Mouse (Mus musculus): ENCODE data around the gene Zmiz1. TPM values are rescaled to one million over a fixed set of nuclear protein-coding genes. Genes with fewer than 3 reads are reported as not detected.

The Zmiz1 gene
- polyA plus RNA-seq, 1 experiment from 2014 or later, result 70.0 TPM

GRCm38 (mm10) chr14:25538522-25538921 lies 79.5 kb downstream of the Zmiz1 start:
- Histone ChIP-seq H3K36me3 (replicated peaks; ENCODE audit: control insufficient read depth, insufficient read depth) (peaks cover 30% of the 10 kb centered on the region), H3K27me3 (ENCODE audit: control insufficient read depth, insufficient read depth, low read length) (no peaks in the 10 kb centered on the region), H3K4me1 (replicated peaks; ENCODE audit: control insufficient read depth, insufficient read depth, low read length) (peaks cover 12% of the 10 kb centered on the region), H3K4me2 (replicated peaks) (no peak overlapping the region), H3K9me3 (ENCODE audit: control insufficient read depth, low read length) (no peaks in the 10 kb centered on the region), H3K27ac (no peak overlapping the region), H3K4me3 (replicated peaks; ENCODE audit: low read length) (no peak overlapping the region), H3K9ac (no peak overlapping the region)
- DNase-seq (ENCODE audit: low spot score) (no peak), ATAC-seq (ENCODE audit: low FRiP score) (no peak)
- 83% methylated on average over 2 of the region's 2 CpGs for WGBS

GRCm38 (mm10) chr14:25539493-25540116 lies 80.6 kb downstream of the Zmiz1 start:
- H3K27ac ChIP-seq, result no peak overlapping the region
- WGBS, result 81% methylated on average over 10 of the region's 10 CpGs
- ATAC-seq (ENCODE audit: low FRiP score) (no peak), DNase-seq (ENCODE audit: low spot score) (no peak)
- H3K4me3 ChIP-seq (replicated peaks; ENCODE audit: low read length), result no peak overlapping the region
- H3K36me3 ChIP-seq (replicated peaks; ENCODE audit: control insufficient read depth, insufficient read depth), result peaks cover 30% of the 10 kb centered on the region
- H3K9me3 ChIP-seq (ENCODE audit: control insufficient read depth, low read length), result no peaks in the 10 kb centered on the region
- no peak overlapping the region for H3K4me2 ChIP-seq (replicated peaks)
- H3K4me1 ChIP-seq (replicated peaks; ENCODE audit: control insufficient read depth, insufficient read depth, low read length), result peaks cover 8% of the 10 kb centered on the region
- H3K27me3 ChIP-seq (ENCODE audit: control insufficient read depth, insufficient read depth, low read length), result no peaks in the 10 kb centered on the region
- no peak overlapping the region for H3K9ac ChIP-seq

DNA sequence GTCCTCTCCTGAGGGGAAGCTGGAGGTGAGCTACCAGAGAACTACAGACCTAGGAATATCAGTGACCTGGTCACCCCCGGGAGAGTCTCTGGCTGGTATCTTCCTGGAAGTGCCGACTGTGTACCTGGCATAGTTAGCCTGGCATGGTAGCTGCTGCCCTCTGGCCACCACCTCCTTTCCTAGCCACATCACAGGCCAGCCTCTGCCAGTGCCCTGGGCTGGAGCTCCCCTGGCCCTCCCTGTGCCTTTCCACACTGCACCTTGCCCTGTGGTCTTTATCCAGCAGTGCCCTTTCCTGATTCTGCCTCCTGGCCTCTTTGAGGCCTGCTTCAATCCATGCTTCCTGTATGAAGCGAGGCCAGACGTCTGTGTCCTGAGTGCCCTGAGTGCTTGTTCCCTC lies 81.2 kb downstream of the Zmiz1 start:
- DNase-seq (ENCODE audit: low spot score), result no peak
- Histone ChIP-seq H3K27me3 (ENCODE audit: control insufficient read depth, insufficient read depth, low read length) (no peaks in the 10 kb centered on the region), H3K36me3 (replicated peaks; ENCODE audit: control insufficient read depth, insufficient read depth) (peaks cover 30% of the 10 kb centered on the region), H3K4me2 (replicated peaks) (no peak overlapping the region), H3K9ac (no peak overlapping the region), H3K4me3 (replicated peaks; ENCODE audit: low read length) (no peak overlapping the region), H3K27ac (no peak overlapping the region), H3K9me3 (ENCODE audit: control insufficient read depth, low read length) (no peaks in the 10 kb centered on the region), H3K4me1 (replicated peaks; ENCODE audit: control insufficient read depth, insufficient read depth, low read length) (peaks cover 8% of the 10 kb centered on the region)
- WGBS, result 82% methylated on average over 4 of the region's 4 CpGs
- no peak for ATAC-seq (ENCODE audit: low FRiP score)

DNA sequence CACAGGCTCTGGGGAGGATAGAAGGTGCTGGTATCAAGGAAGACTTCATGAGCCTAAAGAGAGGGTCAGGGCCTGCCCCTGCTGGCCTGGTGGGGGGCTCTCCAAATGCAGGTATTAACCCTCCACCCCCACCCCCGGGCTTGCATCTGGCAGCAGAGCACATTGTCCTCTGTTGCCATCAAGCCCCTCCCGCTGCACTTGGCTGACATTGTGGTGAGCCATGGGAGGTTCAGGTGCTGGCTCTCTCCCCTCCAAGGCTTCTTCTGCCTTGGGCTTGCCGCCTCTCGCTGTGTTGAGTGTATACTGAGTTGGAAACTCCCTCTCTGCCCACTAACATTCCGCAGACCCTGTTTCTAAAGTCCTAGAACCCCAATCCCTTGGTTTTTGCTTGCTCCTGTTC lies 82.2 kb downstream of the Zmiz1 start:
- ATAC-seq (ENCODE audit: low FRiP score), result no peak
- H3K36me3 ChIP-seq (replicated peaks; ENCODE audit: control insufficient read depth, insufficient read depth), result peaks cover 34% of the 10 kb centered on the region
- DNase-seq (ENCODE audit: low spot score), result no peak
- H3K4me3 ChIP-seq (replicated peaks; ENCODE audit: low read length), result no peak overlapping the region
- H3K9ac ChIP-seq, result no peak overlapping the region
- 80% methylated on average over 5 of the region's 5 CpGs for WGBS
- H3K4me1 ChIP-seq (replicated peaks; ENCODE audit: control insufficient read depth, insufficient read depth, low read length), result peaks cover 11% of the 10 kb centered on the region
- H3K9me3 ChIP-seq (ENCODE audit: control insufficient read depth, low read length), result no peaks in the 10 kb centered on the region
- H3K4me2 ChIP-seq (replicated peaks), result no peak overlapping the region
- H3K27ac ChIP-seq, result no peak overlapping the region
- H3K27me3 ChIP-seq (ENCODE audit: control insufficient read depth, insufficient read depth, low read length), result no peaks in the 10 kb centered on the region

DNA sequence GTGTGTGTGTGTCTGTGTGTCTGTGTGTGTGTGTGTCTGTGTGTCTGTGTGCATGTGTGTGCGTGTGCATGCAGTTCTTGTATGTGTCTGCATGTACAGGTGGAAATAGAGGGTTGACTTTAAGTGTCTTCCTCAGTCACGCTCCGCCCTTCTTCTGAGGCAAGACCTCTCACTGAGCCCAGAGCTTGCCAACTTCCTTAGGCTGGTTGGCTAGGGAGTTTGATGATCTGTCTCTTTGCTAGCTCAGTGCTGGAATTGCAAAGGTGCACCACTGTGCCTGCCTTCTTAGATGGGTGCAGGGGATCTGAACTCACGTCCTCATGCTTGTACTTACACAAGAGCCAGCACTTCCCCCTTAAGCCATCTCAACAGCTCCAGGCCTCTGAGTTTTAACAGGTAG lies 84.1 kb downstream of the Zmiz1 start:
- Histone ChIP-seq H3K9ac (no peak overlapping the region), H3K9me3 (ENCODE audit: control insufficient read depth, low read length) (no peaks in the 10 kb centered on the region), H3K27ac (no peak overlapping the region), H3K4me2 (replicated peaks) (no peak overlapping the region), H3K27me3 (ENCODE audit: control insufficient read depth, insufficient read depth, low read length) (no peaks in the 10 kb centered on the region), H3K4me3 (replicated peaks; ENCODE audit: low read length) (no peak overlapping the region), H3K4me1 (replicated peaks; ENCODE audit: control insufficient read depth, insufficient read depth, low read length) (peaks cover 25% of the 10 kb centered on the region), H3K36me3 (replicated peaks; ENCODE audit: control insufficient read depth, insufficient read depth) (peaks cover 40% of the 10 kb centered on the region)
- no peak for DNase-seq (ENCODE audit: low spot score)
- 96% methylated on average over 4 of the region's 4 CpGs for WGBS
- ATAC-seq (ENCODE audit: low FRiP score), result no peak

DNA sequence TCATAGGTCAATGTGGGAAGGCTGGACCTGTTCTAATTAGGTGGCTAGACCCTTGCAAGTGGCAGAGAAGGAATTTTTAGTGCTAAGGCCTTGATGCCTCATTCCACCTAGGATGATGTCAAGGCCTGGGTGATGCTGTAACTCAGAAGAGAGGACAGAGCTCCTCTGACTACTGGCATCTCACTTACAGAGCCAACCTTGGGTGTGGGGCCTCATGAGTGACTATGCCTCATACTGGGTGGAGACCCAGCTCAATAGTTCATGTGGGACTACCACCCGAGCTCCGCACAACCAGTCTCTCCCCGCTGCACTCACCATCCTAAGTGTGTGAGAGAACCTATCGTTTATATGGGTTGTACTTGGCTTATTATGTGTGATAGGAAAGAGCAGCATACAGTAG lies 84.9 kb downstream of the Zmiz1 start:
- 91% methylated on average over 4 of the region's 4 CpGs for WGBS
- ATAC-seq (ENCODE audit: low FRiP score), result no peak

DNA sequence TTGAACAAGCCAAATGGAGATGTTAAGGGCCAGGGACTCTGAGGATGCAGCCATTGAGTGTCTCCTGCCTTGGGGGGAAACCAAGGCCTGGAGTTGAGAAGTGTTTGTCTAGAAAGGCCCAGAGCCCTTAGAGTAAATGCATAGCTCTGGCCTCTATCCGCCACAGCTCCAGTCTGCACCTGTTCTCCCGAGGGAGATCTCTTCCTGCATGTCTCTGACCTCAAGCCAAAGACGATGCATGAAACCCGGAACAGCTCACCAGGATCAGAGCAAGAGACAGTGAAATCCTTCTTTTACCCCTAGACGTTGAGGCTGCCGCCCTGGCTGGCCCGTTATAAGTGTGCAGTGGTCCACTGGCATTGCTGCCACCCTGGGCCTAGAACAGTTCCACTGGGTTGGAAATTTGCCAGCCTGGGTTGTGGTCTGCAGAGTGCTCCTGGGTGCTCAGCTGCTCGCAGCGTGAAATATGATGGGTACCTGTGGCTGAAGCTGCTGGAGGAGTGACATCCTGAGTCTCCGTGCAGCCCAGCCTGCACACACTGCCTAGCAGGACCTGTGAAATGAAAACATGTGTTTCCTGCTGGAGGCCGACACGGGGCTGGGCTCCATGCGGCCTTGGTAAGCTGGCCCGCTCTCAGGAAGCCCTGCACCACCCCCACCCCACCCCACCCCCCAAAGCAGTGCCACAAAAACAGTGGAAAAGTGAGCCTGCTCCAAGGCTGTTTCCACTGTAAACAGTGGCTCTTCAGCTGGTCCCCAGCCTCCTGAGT lies 88.1 kb downstream of the Zmiz1 start:
- Histone ChIP-seq H3K9me3 (ENCODE audit: control insufficient read depth, low read length) (no peaks in the 10 kb centered on the region), H3K9ac (no peak overlapping the region), H3K4me2 (replicated peaks) (no peak overlapping the region), H3K36me3 (replicated peaks; ENCODE audit: control insufficient read depth, insufficient read depth) (peaks cover 21% of the 10 kb centered on the region), H3K4me3 (replicated peaks; ENCODE audit: low read length) (no peak overlapping the region), H3K27me3 (ENCODE audit: control insufficient read depth, insufficient read depth, low read length) (no peaks in the 10 kb centered on the region), H3K27ac (peak overlapping the region; percentile 88), H3K4me1 (replicated peaks; ENCODE audit: control insufficient read depth, insufficient read depth, low read length) (peaks cover 53% of the 10 kb centered on the region)
- ATAC-seq (ENCODE audit: low FRiP score) (no peak), DNase-seq (ENCODE audit: low spot score) (no peak)
- WGBS, result 51% methylated on average over 14 of the region's 14 CpGs

More for the DNA sequence above, 84.9 kb downstream of the Zmiz1 start:
- no peak overlapping the region for H3K27ac ChIP-seq
- no peak overlapping the region for H3K4me2 ChIP-seq (replicated peaks)
- H3K27me3 ChIP-seq (ENCODE audit: control insufficient read depth, insufficient read depth, low read length), result no peaks in the 10 kb centered on the region
- DNase-seq (ENCODE audit: low spot score), result no peak
- H3K4me3 ChIP-seq (replicated peaks; ENCODE audit: low read length), result no peak overlapping the region
- no peaks in the 10 kb centered on the region for H3K9me3 ChIP-seq (ENCODE audit: control insufficient read depth, low read length)
- no peak overlapping the region for H3K9ac ChIP-seq
- H3K36me3 ChIP-seq (replicated peaks; ENCODE audit: control insufficient read depth, insufficient read depth), result peaks cover 38% of the 10 kb centered on the region
- H3K4me1 ChIP-seq (replicated peaks; ENCODE audit: control insufficient read depth, insufficient read depth, low read length), result peaks cover 33% of the 10 kb centered on the region

GRCm38 (mm10) chr14:25547882-25548281 lies 88.9 kb downstream of the Zmiz1 start:
- H3K27me3 ChIP-seq (ENCODE audit: control insufficient read depth, insufficient read depth, low read length), result no peaks in the 10 kb centered on the region
- WGBS, result 77% methylated on average over 9 of the region's 9 CpGs
- peaks cover 53% of the 10 kb centered on the region for H3K4me1 ChIP-seq (replicated peaks; ENCODE audit: control insufficient read depth, insufficient read depth, low read length)
- H3K9ac ChIP-seq, result no peak overlapping the region
- no peak overlapping the region for H3K4me3 ChIP-seq (replicated peaks; ENCODE audit: low read length)
- DNase-seq (ENCODE audit: low spot score) (no peak), ATAC-seq (ENCODE audit: low FRiP score) (no peak)
- no peaks in the 10 kb centered on the region for H3K9me3 ChIP-seq (ENCODE audit: control insufficient read depth, low read length)
- H3K27ac ChIP-seq, result peak overlapping the region; percentile 88
- H3K36me3 ChIP-seq (replicated peaks; ENCODE audit: control insufficient read depth, insufficient read depth), result peaks cover 21% of the 10 kb centered on the region
- no peak overlapping the region for H3K4me2 ChIP-seq (replicated peaks)

DNA sequence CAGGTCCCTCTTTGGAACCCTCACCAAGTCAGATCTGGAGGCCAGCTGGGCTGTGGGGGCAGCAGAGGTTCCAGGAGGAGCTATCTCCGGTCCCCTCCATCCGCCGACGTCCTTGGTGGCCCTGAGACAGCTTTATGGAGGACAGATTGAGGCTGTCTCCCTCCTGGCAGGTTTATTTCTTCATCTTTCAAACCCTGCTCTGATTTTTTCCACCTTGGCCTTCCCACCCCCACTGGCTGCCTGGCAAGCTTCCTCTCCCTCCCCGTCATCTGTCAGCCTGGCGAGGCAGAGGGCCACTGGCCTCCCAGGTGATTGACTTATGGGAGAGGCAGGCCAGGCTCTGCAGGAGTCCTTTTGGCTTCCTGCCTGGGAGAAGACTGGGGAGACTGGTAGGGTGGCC lies 89.7 kb downstream of the Zmiz1 start:
- ATAC-seq (ENCODE audit: low FRiP score) (no peak), DNase-seq (ENCODE audit: low spot score) (no peak)
- Histone ChIP-seq H3K4me2 (replicated peaks) (no peak overlapping the region), H3K4me3 (replicated peaks; ENCODE audit: low read length) (no peak overlapping the region), H3K27me3 (ENCODE audit: control insufficient read depth, insufficient read depth, low read length) (no peaks in the 10 kb centered on the region), H3K4me1 (replicated peaks; ENCODE audit: control insufficient read depth, insufficient read depth, low read length) (peaks cover 60% of the 10 kb centered on the region), H3K9me3 (ENCODE audit: control insufficient read depth, low read length) (no peaks in the 10 kb centered on the region), H3K27ac (peak overlapping the region; percentile 88), H3K9ac (no peak overlapping the region), H3K36me3 (replicated peaks; ENCODE audit: control insufficient read depth, insufficient read depth) (peaks cover 21% of the 10 kb centered on the region)
- WGBS, result 52% methylated on average over 6 of the region's 6 CpGs
